Mouse (Mus musculus) embryo, embryonic 10 days (tissue): ENCODE data around the gene Ctla2a.
A peak's percentile ranks its signal among the peaks of the same experiment; 100 is the strongest.
"Not testable (repeated sequence)": the region's sequence is repeated elsewhere in the genome, so short reads cannot be mapped to it uniquely, and the experiment has no call there.

Experiments
- DNase-seq: peaks from one replicate; pipeline ENCODE4 v3.0.0-alpha.2; 2015; ENCODE audit warnings: low spot score

Ctla2a gene

GRCm38 (mm10) chr13:60936500-60936901, at the start of gene Ctla2a, which contains the start of gene Gm49391:
Gene Ctla2a, minus strand, starts transcription at chr13:60936625.
Gene Gm49391, minus strand, starts transcription at chr13:60936571.
- peak; percentile 4 for DNase-seq

DNA sequence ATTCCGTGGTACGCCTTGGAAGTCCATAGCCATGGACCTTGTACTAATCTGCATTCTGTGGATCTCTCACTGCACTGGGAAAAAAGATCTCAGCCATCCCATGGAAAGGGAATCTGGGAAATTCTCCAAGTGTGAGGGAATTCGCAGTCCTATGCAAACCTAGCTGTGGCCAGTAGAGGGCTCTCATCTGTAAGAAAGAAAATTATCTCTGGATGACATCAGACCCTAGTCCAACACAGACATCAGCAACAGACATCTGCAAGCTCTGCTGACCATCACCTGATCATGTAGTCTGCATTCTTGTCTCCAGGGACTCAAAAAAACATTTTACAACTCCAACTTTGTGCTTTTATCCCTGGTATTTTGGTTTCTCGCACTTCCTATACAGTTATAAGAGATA, 35.9 kb upstream of the Ctla2a start:
- DNase-seq = not testable (repeated sequence)

GRCm38 (mm10) chr13:60963985-60964384, 27.6 kb upstream of the Ctla2a start:
- DNase-seq = not testable (repeated sequence)

DNA sequence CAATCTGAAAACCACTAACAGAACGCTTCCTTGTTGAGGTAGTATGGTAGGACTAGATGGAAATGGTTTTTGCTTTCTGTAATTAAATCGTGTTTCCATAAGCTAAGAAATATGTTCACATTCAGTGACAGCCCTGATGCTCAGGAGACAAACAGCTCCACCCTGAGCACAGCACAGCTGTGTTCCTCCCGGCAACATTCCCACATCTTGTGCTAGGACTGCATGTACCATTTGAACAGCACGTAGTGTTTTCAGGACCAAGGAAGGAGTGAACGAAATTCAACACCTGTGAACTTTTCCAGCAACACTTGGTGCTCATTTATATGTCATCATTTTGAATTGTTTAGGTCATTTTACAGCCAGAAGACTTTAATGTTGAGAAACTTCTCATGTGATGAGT, 25.3 kb upstream of the Ctla2a start:
- DNase-seq = no peak

- not testable (repeated sequence) for DNase-seq
These were observed 5.5 kb upstream of the Ctla2a start, which contains the start of gene Tpbpa for GRCm38 (mm10) chr13:60941884-60942283. Gene Tpbpa, minus strand, starts transcription at chr13:60941984.

- DNase-seq = not testable (repeated sequence)
These were observed 935 bp downstream of the Ctla2a start, which contains the start of gene Gm49393 for GRCm38 (mm10) chr13:60935490-60935889. Gene Gm49393, minus strand, starts transcription at chr13:60935590.

- DNase-seq = not testable (repeated sequence)
These were observed 31.6 kb downstream of the Ctla2a start, which contains the start of gene Tpbpb for GRCm38 (mm10) chr13:60904780-60905179. Gene Tpbpb, minus strand, starts transcription at chr13:60904880.

DNA sequence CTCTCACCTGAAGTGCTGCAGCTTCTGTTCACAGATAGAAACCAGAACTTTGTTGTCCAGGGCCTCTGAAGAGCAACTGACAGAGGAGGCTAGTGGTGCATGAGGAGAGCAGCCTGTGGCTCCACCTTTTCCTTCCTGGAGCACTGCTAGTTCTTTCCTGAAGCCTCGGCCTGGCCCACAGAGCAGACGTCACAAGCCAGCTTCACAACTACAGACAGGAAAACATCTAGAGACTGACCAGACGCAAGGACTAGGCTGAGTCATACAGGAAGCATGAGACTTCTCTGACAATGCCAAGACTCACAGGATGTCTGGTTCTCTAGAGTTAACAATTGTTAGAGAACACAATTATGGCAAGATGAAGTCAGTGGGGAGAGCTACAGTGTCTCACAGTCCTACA, 39.1 kb downstream of the Ctla2a start, which contains the start of gene Ctla2b:
Ctla2b (minus strand) TSS at position 120 of the 400 bp plus-strand sequence.
- DNase-seq = peak; percentile 12

GRCm38 (mm10) chr13:60896794-60897193, 39.6 kb downstream of the Ctla2a start, which contains the start of gene Gm49392:
Gene Gm49392, minus strand, starts transcription at chr13:60896894.
- not testable (repeated sequence) for DNase-seq

- no peak for DNase-seq
These were observed 40.8 kb downstream of the Ctla2a start for GRCm38 (mm10) chr13:60895406-60896160.

- no peak for DNase-seq
These were observed 44.1 kb downstream of the Ctla2a start for GRCm38 (mm10) chr13:60892301-60892700.
